Mouse (Mus musculus): ENCODE data around the gene Skint7. TPM values are rescaled to one million over a fixed set of nuclear protein-coding genes. Genes with fewer than 3 reads are reported as not detected.

Skint7 gene
- not detected for polyA plus RNA-seq (2014; fragmentation: Illumina TruSeq; extraction: RNeasy Lipid Tissue Mini Kit (QIAGEN cat#74804); ENCODE audit: insufficient read depth, low read depth, low replicate concordance)

GRCm38 (mm10) chr4:111972623-111973022 lies at the start of gene Skint7:
Skint7 (plus strand) TSS chr4:111972923.

GRCm38 (mm10) chr4:112005969-112006368 lies 33.2 kb downstream of the Skint7 start, which contains the start of gene Skint1:
Skint1 (plus strand) TSS chr4:112006269.

Other genes with a start within 250 kb of the Skint7 start
- gene Slc5a9, start 70.0 kb upstream of the Skint7 start, polyA plus RNA-seq (2014; fragmentation: Illumina TruSeq; extraction: RNeasy Lipid Tissue Mini Kit (QIAGEN cat#74804); ENCODE audit: insufficient read depth, low read depth, low replicate concordance): not detected
- not detected for gene Skint8, start 53.5 kb upstream of the Skint7 start, polyA plus RNA-seq (2014; fragmentation: Illumina TruSeq; extraction: RNeasy Lipid Tissue Mini Kit (QIAGEN cat#74804); ENCODE audit: insufficient read depth, low read depth, low replicate concordance)
- gene Skint1, start 33.3 kb downstream of the Skint7 start, polyA plus RNA-seq (2014; fragmentation: Illumina TruSeq; extraction: RNeasy Lipid Tissue Mini Kit (QIAGEN cat#74804); ENCODE audit: insufficient read depth, low read depth, low replicate concordance): not detected
- not detected for gene Skint4, start 99.1 kb downstream of the Skint7 start, polyA plus RNA-seq (2014; fragmentation: Illumina TruSeq; extraction: RNeasy Lipid Tissue Mini Kit (QIAGEN cat#74804); ENCODE audit: insufficient read depth, low read depth, low replicate concordance)